Mouse (Mus musculus) small intestine, adult 2 months (tissue): ENCODE results near the gene Tyw1.

ENCODE experiments used
- CTCF ChIP-seq: fragments of 200-500 bp; IDR thresholded peaks from 2 replicates; pipeline ENCODE4 v1.5.1; 2012; ENCODE audit warnings: low read depth, mild to moderate bottlenecking, control low read depth, inconsistent platforms, low read length, moderate library complexity, mixed read lengths; ENCODE audit not compliant: insufficient replicate concordance, insufficient read length; ENCODE audit errors: extremely low read depth
- POLR2A ChIP-seq: fragments of 200-500 bp; IDR thresholded peaks from 2 replicates; pipeline ENCODE4 v1.6.1; 2012; ENCODE audit warnings: low read depth, mild to moderate bottlenecking, control low read depth, inconsistent platforms, low read length, moderate library complexity

DNA sequence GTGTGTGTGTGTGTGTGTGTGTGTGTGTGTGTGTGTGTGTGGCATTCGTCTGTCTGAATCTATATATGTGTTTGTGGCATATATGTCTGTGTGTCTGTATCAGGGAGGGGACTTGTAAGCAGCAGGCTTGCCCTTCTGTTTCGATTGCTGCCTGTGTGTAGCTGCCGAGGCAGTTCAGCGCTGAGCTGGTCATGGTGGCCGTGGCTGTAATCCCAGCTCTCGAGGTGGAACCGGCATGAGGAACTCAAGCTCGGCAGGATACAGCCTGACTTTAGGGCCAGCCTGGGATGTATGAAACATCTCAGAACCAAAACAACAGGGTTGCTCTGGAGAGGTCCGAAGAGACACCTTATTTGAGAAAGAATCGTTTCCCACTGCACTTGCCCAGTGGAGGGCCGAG is 78.6 kb downstream of the Tyw1 start:
- TF ChIP-seq CTCF (no peak), POLR2A (no peak)
